Mouse (Mus musculus) neural tube, embryonic 14.5 days (tissue): ENCODE data around the gene Rnf167. TPM values are rescaled to one million over a fixed set of nuclear protein-coding genes. Genes with fewer than 3 reads are reported as not detected.
A peak's percentile ranks its signal among the peaks of the same experiment; 100 is the strongest.

Experiments used
- ATAC-seq: fragments of 200-750 bp; cut with Nextera tagmentation; 2 replicates; pipeline ENCODE4 v1.8.0; 2017; ENCODE audit warnings: low read depth, mild to moderate bottlenecking, moderate TSS enrichment, moderate library complexity
- H3K27ac ChIP-seq: fragments of 300-500 bp; sonication (generic); 2 replicates; pipeline ENCODE4 v1.5.1; 2014; ENCODE audit warnings: low read depth, mild to moderate bottlenecking, control low read depth, low read length, moderate library complexity, mixed read lengths
- H3K27me3 ChIP-seq: fragments of 300-500 bp; sonication (generic); 2 replicates; pipeline ENCODE4 v1.6.1; 2014; ENCODE audit warnings: low read length; ENCODE audit not compliant: control insufficient read depth, insufficient read depth
- H3K36me3 ChIP-seq: fragments of 300-500 bp; sonication (generic); 2 replicates; pipeline ENCODE4 v1.6.1; 2014; ENCODE audit warnings: low read length, mixed read lengths; ENCODE audit not compliant: control insufficient read depth, insufficient read depth
- H3K4me1 ChIP-seq: fragments of 300-500 bp; sonication (generic); 2 replicates; pipeline ENCODE4 v1.6.1; 2014; ENCODE audit warnings: low read length; ENCODE audit not compliant: control insufficient read depth, insufficient read depth
- H3K4me2 ChIP-seq: fragments of 300-500 bp; sonication (generic); 2 replicates; pipeline ENCODE4 v1.6.1; 2014; ENCODE audit warnings: mild to moderate bottlenecking, low read depth, low read length, control low read depth
- H3K4me3 ChIP-seq: fragments of 300-500 bp; sonication (generic); 2 replicates; pipeline ENCODE4 v1.5.1; 2014; ENCODE audit warnings: low read depth, low read length, control low read depth, mixed read lengths
- H3K9ac ChIP-seq: fragments of 300-500 bp; sonication (generic); replicated peaks from 2 replicates; pipeline ENCODE4 v1.6.1; 2014; ENCODE audit warnings: low read depth, mild to moderate bottlenecking, control low read depth, low read length, mixed read lengths
- H3K9me3 ChIP-seq: fragments of 300-500 bp; sonication (generic); 2 replicates; pipeline ENCODE4 v1.6.1; 2016; ENCODE audit warnings: low read length; ENCODE audit not compliant: control insufficient read depth
- WGBS: fragments of 180-500 bp; shearing (Covaris S2); extraction: QIAGEN DNeasy Blood & Tissue Kit; methylation state at CpG from one replicate; pipeline ENCODE4 v1.1.7; 2014; 5-methylcytosine and 5-hydroxymethylcytosine counted together
- polyA plus RNA-seq: library from polyadenylated mRNA; unstranded; fragments of >200 nt; fragmentation: Nextera tagmentation; extraction: Ambion mirVana; gene quantifications from 2 replicates; pipeline ENCODE4 v1.2.1, GENCODE M21; 2014

The Rnf167 gene
- polyA plus RNA-seq, 1 experiment from 2014 or later, result 98.6 TPM

DNA sequence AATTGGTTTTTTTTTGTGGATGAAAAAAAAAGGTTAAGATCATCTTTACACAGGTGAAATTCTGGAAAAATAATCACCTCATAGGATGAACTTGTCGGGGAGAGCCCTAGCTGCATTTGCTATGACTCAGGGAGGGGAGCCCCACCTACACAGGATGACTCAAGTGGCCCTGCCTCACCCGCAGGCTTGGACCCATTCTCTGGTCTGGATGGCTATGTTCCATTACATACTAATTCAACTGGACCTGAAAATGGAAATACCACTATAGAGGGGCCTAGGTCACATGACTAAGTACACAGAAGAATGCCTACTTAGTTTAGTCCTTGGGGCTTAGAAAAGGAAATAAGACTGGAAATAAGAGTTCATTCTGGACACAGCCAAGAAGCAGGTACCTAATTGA lies 4.4 kb downstream of the Rnf167 start:
- no peak overlapping the region for H3K9ac ChIP-seq
- H3K9me3 ChIP-seq, result no peaks in the 10 kb centered on the region
- 85% methylated on average over 2 of the region's 2 CpGs for WGBS
- H3K4me2 ChIP-seq, result no peak overlapping the region
- H3K4me3 ChIP-seq, result no peak overlapping the region
- ATAC-seq, result no peak
- H3K27me3 ChIP-seq, result no peaks in the 10 kb centered on the region
- H3K27ac ChIP-seq, result no peak overlapping the region
- H3K4me1 ChIP-seq, result peaks cover 28% of the 10 kb centered on the region
- H3K36me3 ChIP-seq, result peaks cover 30% of the 10 kb centered on the region

DNA sequence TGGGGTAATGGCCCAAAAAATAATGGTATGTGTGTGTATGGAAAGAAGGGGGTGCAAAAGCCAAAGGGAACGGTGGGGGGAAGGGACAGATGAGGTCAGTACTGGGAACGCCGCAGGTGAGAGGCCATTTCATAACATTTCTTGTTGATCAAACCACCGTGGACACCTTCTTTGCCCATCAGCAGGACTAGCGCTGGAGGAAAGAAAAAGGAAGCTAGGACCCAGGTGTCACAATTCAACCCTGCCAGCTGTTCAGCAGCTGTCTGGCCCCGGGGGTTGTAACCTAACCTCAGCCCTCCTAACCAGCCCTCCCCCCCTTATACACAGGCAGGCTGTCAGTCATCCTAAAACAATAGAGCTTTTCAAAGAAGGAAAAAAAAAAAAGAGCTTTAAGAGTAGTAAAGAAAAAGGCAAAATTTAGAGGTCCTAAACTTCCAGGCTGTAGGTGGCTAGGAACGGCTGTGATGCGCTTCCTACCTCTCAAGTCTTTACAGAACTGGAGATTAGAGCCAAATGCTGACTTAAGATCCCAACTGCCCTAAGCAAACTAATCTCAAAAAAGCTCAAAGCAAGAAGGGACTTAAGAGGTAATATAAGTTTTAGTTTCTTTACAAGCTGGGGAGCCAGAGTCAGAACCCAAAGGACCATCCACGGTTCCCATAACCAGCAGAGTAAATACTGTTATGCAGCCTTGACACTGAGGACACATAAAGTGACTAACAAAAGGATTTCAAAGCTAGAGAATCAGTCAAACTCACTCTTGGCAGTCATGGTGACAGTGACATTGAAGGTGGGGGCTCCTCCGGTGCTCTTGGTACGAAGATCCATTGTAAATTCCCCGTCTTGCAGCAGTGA lies 5.2 kb downstream of the Rnf167 start:
- Histone ChIP-seq H3K4me2 (peak overlapping the region; percentile 91), H3K9ac (no peak overlapping the region), H3K27ac (no peak overlapping the region), H3K4me3 (peak overlapping the region; percentile 98; the same call in 1 of the 2 replicates), H3K36me3 (peaks cover 30% of the 10 kb centered on the region), H3K9me3 (no peaks in the 10 kb centered on the region), H3K27me3 (no peaks in the 10 kb centered on the region), H3K4me1 (peaks cover 34% of the 10 kb centered on the region)
- WGBS, result 72% methylated on average over 12 of the region's 12 CpGs
- no peak for ATAC-seq

DNA sequence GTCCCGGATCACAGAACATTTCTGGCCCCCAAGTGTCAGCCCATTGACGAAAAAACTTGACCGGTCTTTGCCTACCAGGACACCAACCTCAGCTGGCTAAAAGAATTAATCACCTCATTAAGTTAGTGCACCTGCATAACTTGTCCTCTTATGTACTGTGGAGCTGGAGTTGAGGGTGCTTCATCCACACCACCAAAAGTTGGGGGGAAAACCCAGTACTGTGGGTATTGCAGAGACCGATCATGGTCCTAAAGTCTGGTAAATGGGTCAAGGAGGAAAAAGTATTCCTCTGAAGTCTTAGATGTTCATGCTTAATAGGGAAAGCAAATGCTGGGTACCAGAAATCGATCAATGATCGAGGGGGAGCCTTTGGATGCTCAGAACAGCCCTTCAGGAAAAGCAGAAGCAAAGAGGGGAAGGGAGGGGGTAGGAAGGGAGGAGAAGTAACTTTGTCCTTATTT lies 5.9 kb downstream of the Rnf167 start:
- no peaks in the 10 kb centered on the region for H3K9me3 ChIP-seq
- peak overlapping the region; percentile 98 for H3K4me3 ChIP-seq
- H3K4me1 ChIP-seq, result peaks cover 31% of the 10 kb centered on the region
- no peak overlapping the region for H3K27ac ChIP-seq
- ATAC-seq, result no peak
- peak overlapping the region; percentile 95; the same call in 1 of the 2 replicates for H3K9ac ChIP-seq
- H3K27me3 ChIP-seq, result no peaks in the 10 kb centered on the region
- peak overlapping the region; percentile 91 for H3K4me2 ChIP-seq
- peaks cover 30% of the 10 kb centered on the region for H3K36me3 ChIP-seq
- 68% methylated on average over 6 of the region's 6 CpGs for WGBS

DNA sequence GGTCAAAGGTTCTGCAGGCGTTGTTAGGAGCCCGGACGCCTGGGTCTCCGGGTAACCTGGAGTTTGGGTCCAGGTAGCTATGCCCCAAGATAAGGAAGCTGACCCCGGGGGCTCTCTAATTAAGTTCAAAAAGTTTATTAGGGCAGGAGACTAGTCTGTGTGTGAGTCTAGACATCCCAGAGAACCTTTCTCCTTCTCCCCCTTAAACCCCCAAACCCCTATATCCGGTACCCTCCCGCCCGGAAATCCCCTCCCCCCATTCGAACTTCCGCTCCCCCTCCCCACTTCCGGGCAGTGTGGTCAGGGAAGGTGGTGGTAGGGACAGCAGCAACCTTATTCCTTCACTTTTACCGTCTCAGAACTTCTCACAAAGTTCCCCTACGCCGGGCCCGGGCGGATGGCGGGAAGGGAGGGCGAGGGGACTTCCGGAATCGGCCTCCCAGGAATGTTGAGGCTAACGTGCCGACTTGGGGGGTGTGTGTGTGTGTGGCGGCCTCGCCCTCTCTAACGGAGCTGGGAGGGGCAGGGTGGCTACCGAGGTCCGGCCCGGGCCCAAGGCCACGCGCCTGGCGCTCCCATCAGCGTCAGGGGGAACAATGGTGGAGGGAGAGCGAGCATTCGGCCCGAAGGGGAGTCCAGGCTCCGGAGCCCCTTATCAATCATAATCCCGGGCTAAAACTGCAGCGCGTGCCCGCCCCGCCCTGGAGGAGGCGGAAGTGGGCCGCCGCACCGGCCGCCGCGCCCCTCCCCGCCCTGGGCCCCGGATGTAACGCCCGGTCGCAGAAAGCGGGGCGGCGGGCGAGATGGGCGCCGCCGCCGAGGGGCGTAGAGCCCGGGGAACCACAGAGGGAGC lies 6.5 kb downstream of the Rnf167 start:
- H3K4me1 ChIP-seq, result peaks cover 25% of the 10 kb centered on the region
- peaks cover 30% of the 10 kb centered on the region for H3K36me3 ChIP-seq
- peak overlapping the region; percentile 95 for H3K9ac ChIP-seq
- peak overlapping the region; percentile 98 for H3K4me3 ChIP-seq
- peak overlapping the region; percentile 96 for H3K27ac ChIP-seq
- peak; percentile 60 for ATAC-seq
- WGBS, result under 1% methylated on average over 45 of the region's 63 CpGs
- H3K9me3 ChIP-seq, result no peaks in the 10 kb centered on the region
- no peaks in the 10 kb centered on the region for H3K27me3 ChIP-seq
- H3K4me2 ChIP-seq, result peak overlapping the region; percentile 91

DNA sequence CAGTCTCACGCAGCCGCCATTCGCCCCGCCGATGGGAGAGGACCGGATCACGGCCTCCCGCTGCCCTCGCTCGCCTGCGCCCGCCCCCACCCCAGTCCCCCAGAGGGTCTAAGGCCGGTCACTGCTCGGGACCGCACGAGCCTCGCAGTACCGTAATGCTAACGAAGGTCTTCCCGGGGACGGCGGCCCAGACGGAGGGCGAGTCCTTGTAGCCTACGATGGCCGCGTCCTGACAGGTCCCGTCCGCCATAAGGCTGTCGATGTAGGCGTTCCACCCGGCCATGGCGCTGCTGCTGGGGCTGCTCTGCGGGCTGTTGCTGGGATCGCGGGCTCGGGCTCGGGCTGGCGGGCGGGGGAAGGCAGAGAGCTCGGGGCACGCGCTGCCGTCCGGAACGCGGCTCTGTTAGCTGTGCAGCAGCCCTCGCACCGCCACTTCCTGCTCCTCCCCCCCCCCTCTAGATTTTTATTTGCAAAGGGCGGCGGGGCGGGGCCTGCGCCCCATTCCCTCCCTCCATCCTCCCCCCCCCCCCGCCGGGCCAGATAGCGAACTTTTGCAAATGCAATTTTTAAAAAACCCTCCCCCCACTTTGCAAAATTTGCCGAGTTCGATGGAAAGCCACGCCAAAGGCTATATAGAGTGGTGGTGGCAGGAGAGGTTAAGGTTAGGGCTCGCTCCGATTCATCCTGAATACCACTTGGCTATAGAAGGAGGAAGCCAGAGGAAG lies 7.3 kb downstream of the Rnf167 start, which contains the start of gene Pfn1:
Pfn1 (minus strand) TSS at position 447 of the 725 bp plus-strand sequence.
- peak within 1 kb of the TSS; percentile 91 for H3K4me2 ChIP-seq
- H3K27me3 ChIP-seq, result no peaks in the 10 kb centered on the region
- H3K4me3 ChIP-seq, result peak within 1 kb of the TSS; percentile 98
- H3K27ac ChIP-seq, result peak within 1 kb of the TSS; percentile 96
- peak within 1 kb of the TSS; percentile 95 for H3K9ac ChIP-seq
- H3K36me3 ChIP-seq, result peaks cover 24% of the 10 kb centered on the region
- peaks cover 23% of the 10 kb centered on the region for H3K4me1 ChIP-seq
- ATAC-seq, result peak; percentile 54
- under 1% methylated on average over 43 of the region's 61 CpGs for WGBS
- H3K9me3 ChIP-seq, result no peaks in the 10 kb centered on the region

DNA sequence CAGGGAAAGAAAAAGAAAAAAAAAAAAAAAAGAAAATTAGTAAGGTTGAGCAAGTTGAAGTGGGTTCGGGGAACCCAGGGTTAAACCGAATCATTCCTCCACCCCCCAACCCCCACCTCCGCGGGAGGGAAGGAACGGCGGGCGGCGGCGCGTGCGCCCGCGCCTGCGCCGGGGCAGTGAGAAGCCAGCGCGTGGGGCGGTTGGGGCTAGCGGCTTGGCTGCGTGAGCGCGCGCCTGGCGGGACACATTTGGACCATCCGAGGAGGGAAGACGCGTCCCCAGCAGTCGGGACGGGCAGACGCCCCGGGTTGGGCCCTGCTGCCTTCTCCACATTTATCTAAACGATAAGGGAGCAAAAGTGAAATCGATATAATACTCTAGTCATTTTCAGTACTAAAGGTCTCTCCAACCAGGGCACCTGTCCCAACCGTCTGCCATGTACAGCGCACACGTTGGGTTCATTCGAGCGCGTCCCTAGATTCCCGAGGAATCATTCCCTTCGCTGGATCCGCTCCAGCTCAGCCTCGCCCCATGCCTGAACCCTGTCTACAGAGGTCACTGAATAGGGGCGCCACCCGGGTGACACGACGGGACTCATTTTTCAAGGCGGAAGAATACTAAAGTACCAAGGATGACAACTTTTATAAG lies 8.0 kb downstream of the Rnf167 start:
- H3K9ac ChIP-seq, result peak overlapping the region; percentile 95
- H3K27ac ChIP-seq, result peak overlapping the region; percentile 96
- under 1% methylated on average over 44 of the region's 48 CpGs for WGBS
- H3K4me3 ChIP-seq, result peak overlapping the region; percentile 98
- peak overlapping the region; percentile 91 for H3K4me2 ChIP-seq
- H3K36me3 ChIP-seq, result peaks cover 17% of the 10 kb centered on the region
- no peaks in the 10 kb centered on the region for H3K9me3 ChIP-seq
- ATAC-seq, result peak; percentile 33; the same call in 1 of the 2 replicates
- H3K27me3 ChIP-seq, result no peaks in the 10 kb centered on the region
- H3K4me1 ChIP-seq, result peaks cover 23% of the 10 kb centered on the region

DNA sequence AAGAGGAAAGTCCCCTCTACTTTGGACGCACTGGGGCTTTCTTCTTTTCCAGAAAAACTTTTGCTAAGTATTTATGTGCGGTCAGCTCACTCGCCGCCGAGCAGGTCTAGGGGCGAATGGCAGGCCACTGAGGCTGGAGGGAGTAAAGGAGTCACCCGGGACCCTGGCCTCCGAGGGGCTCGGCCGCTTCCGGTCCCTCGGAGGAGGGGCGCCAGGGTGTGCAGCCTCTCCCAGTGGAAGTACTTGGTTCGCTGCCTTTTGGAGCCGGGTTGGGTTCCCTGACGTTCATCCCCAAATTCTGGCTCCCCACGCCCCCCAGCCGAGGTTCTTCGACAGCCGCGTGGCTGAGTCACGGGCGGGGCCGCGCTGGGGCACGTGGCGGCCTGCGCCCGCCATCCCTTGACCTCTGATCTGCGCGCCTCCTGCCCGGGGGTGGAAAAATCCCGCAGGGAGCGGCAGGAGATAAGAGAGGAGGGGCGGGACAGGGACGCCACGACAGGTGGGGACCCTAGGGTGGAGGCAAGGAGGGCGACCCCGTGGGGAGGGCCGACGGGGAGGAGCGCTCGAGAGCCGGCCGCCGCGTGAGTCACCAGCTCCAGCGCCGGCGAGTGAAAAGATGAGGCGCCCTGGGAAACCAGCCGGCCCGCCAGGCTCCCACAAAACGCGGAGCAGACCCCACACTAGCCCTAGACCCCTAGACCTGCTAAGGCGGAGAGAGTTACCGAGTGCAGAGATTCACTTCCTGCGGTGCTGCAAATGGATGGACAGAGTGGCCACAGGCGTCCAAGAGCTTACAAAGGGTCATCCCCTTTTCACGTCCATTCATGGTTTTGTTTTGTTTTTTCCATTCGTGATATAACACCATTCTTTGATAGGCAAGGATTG lies 8.8 kb downstream of the Rnf167 start:
- Histone ChIP-seq H3K4me3 (peak overlapping the region; percentile 98), H3K27ac (peak overlapping the region; percentile 96), H3K4me2 (peak overlapping the region; percentile 91), H3K9ac (peak overlapping the region; percentile 59), H3K9me3 (no peaks in the 10 kb centered on the region), H3K36me3 (peaks cover 11% of the 10 kb centered on the region), H3K4me1 (peaks cover 23% of the 10 kb centered on the region), H3K27me3 (no peaks in the 10 kb centered on the region)
- 0 out of 2 replicates have a peak, but pooled peaks have one; percentile 19 for ATAC-seq
- under 1% methylated on average over 60 of the region's 61 CpGs for WGBS
